Mouse (Mus musculus): ENCODE data around the gene Cadm4.

Cadm4 gene

GRCm38 (mm10) chr7:24530062-24530931 is 48.5 kb downstream of the Cadm4 start, which contains the start of gene Irgq:
Gene Irgq, plus strand, starts transcription at chr7:24530689.
- DNase-seq (ENCODE audit: low spot score in 2 of 2): peak; percentile 99

GRCm38 (mm10) chr7:24531211-24531971 is 49.6 kb downstream of the Cadm4 start:
- DNase-seq (ENCODE audit: low spot score in 2 of 2): peak; percentile 79 to 80

- DNase-seq (ENCODE audit: low spot score in 2 of 2): no peak
These were observed 51.3 kb downstream of the Cadm4 start for GRCm38 (mm10) chr7:24533031-24533571.

GRCm38 (mm10) chr7:24533806-24534205 is 52.0 kb downstream of the Cadm4 start:
- no peak for DNase-seq (ENCODE audit: low spot score in 2 of 2)

GRCm38 (mm10) chr7:24534301-24534700 is 52.5 kb downstream of the Cadm4 start:
- DNase-seq (ENCODE audit: low spot score in 2 of 2): no peak

- no peak for DNase-seq (ENCODE audit: low spot score in 2 of 2)
These were observed 55.3 kb downstream of the Cadm4 start for GRCm38 (mm10) chr7:24537081-24537480.

GRCm38 (mm10) chr7:24537591-24537990 is 55.8 kb downstream of the Cadm4 start:
- no peak for DNase-seq (ENCODE audit: low spot score in 2 of 2)

- no peak for DNase-seq (ENCODE audit: low spot score in 2 of 2)
These were observed 56.3 kb downstream of the Cadm4 start for GRCm38 (mm10) chr7:24538154-24538553.

GRCm38 (mm10) chr7:24538701-24539100 is 56.9 kb downstream of the Cadm4 start:
- no peak for DNase-seq (ENCODE audit: low spot score in 2 of 2)

GRCm38 (mm10) chr7:24539686-24540085 is 57.9 kb downstream of the Cadm4 start:
- DNase-seq (ENCODE audit: low spot score in 2 of 2): no peak

GRCm38 (mm10) chr7:24544506-24544905 is 62.7 kb downstream of the Cadm4 start:
- DNase-seq (ENCODE audit: low spot score in 2 of 2): no peak

- DNase-seq (ENCODE audit: low spot score in 2 of 2): no peak
These were observed 64.3 kb downstream of the Cadm4 start, which contains the start of the genes Pinlyp and Xrcc1 for GRCm38 (mm10) chr7:24546068-24546614. Gene Pinlyp, minus strand, starts transcription at chr7:24546118. Gene Xrcc1, plus strand, starts transcription at chr7:24546289.

GRCm38 (mm10) chr7:24546634-24547389 is 65.0 kb downstream of the Cadm4 start:
- peak; percentile 99 for DNase-seq (ENCODE audit: low spot score in 2 of 2)

GRCm38 (mm10) chr7:24547534-24548036 is 65.8 kb downstream of the Cadm4 start:
- DNase-seq (ENCODE audit: low spot score in 2 of 2): no peak

GRCm38 (mm10) chr7:24551985-24552759 is 70.3 kb downstream of the Cadm4 start:
- no peak for DNase-seq (ENCODE audit: low spot score in 2 of 2)
